7 mouse cellular contexts compared by ENCODE assay signal in the genomic region with DNA sequence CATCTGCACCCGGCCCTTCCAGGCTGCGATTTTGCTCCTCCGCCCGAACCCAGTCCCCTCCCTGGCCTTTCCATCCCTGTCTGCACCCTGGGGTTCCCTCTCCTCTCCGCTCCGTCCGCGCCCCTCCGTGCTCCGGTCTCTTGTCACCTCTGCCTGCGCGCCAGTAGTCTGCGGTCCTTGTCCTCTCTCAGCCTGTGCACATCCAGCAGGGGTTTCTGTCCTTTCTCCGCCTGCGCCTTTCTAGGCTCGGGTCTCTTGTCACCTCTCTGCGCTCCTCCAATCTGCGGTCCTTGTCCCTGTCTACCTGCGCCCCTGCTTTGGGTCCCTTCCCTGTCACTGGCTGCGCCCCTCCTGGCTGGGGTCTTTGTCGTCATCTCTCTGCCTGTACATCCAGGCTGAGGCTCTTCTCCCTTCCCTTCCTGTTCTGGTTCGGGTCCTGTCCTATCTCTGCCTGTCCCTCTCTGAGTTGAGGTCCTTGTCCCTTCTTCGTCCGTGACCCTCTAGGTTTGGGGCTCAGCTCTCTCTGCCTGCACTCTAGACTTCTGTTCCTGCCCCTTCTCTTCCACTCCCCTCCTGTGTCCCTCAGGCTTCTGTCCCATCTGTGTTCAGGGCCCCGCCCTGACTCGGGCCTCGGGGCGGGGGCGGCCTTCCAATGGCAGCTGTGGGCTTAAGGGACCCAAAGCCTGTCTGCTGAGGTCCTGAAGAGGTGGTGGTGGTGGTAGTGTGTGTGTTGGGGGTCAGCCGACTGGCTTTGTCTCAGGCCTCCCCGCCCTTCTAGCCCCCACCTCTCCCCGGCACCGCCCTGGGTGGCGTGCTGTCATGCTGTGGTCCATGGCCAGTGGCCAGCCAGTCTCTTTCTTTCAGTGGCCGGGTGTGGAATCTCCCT. TPM values are rescaled to one million over a fixed set of nuclear protein-coding genes. Genes with fewer than 3 reads are reported as not detected.
A peak's percentile ranks its signal among the peaks of the same experiment; 100 is the strongest.
DNase-seq lines count a peak whose midpoint lies in the region; ATAC-seq and TF ChIP-seq lines count a peak whose summit lies in the region.

No protein-coding gene starts in this region.

- peak overlapping the region; percentile 94 for H3K9ac ChIP-seq in heart, embryonic 15.5 days
- H3K9ac ChIP-seq in lung, postnatal 0 days (replicated peaks; ENCODE audit: low read depth), result peak overlapping the region; percentile 94

- ATAC-seq in erythroblast, adult 5-6 weeks (replicated peaks; ENCODE audit: low FRiP score, poor library complexity, severe bottlenecking), result peak; percentile 26
- ATAC-seq in heart, embryonic 15.5 days (replicated peaks; ENCODE audit: insufficient number of reproducible peaks, insufficient read depth, low FRiP score, low read depth), result peak; percentile 47
- ATAC-seq in lung, postnatal 0 days, result peak; percentile 70

- no peak for TF ChIP-seq POLR2A in bone marrow macrophage, adult 2 months (IDR thresholded peaks at IDR 0.05; ENCODE audit: borderline replicate concordance, low read depth, low read length)

- WGBS in heart, embryonic 15.5 days, result 2% methylated on average over 35 of the region's 35 CpGs
- 2% methylated on average over 34 of the region's 35 CpGs for WGBS in lung, postnatal 0 days

- H3K4me2 ChIP-seq in heart, embryonic 15.5 days, result peak overlapping the region; percentile 93
- peak overlapping the region; percentile 98 for H3K4me2 ChIP-seq in lung, postnatal 0 days (replicated peaks; ENCODE audit: low read depth, low read length)

- H3K4me3 ChIP-seq in bone marrow macrophage, adult 2 months (ENCODE audit: insufficient read depth, low read length), result peak overlapping the region; percentile 92
- peak overlapping the region; percentile 94 for H3K4me3 ChIP-seq in heart, embryonic 15.5 days
- H3K4me3 ChIP-seq in lung, postnatal 0 days (ENCODE audit: low read depth, low read length), result peak overlapping the region; percentile 91

- TF ChIP-seq CTCF in bone marrow macrophage, adult 2 months (IDR thresholded peaks at IDR 0.05; ENCODE audit: low read depth, low read length), result no peak
- TF ChIP-seq CTCF in lung, postnatal 0 days (IDR thresholded peaks at IDR 0.05), result peak; percentile 11; the same call in 1 of the 2 replicates

- peak overlapping the region; percentile 38 for H3K27ac ChIP-seq in bone marrow macrophage, adult 2 months (ENCODE audit: insufficient read depth, low read depth, low read length)
- peak overlapping the region; percentile 91 for H3K27ac ChIP-seq in heart, embryonic 15.5 days
- H3K27ac ChIP-seq in lung, postnatal 0 days (ENCODE audit: low read length), result peak overlapping the region; percentile 95

- peaks cover 29% of the 10 kb centered on the region for H3K4me1 ChIP-seq in bone marrow macrophage, adult 2 months (ENCODE audit: control insufficient read depth, insufficient read depth, low read length)
- peaks cover 47% of the 10 kb centered on the region for H3K4me1 ChIP-seq in heart, embryonic 15.5 days (replicated peaks)
- H3K4me1 ChIP-seq in lung, postnatal 0 days (ENCODE audit: insufficient read depth, low read depth, low read length), result peaks cover 18% of the 10 kb centered on the region; the same call in 1 of the 2 replicates

- DNase-seq in Muller cell, postnatal 12 days (ENCODE audit: inconsistent ontology term), result peak; percentile 85
- peak; percentile 70 for DNase-seq in kidney, postnatal 10 days
- DNase-seq in lung, postnatal 0 days (ENCODE audit: low spot score), result peak; percentile 84
- DNase-seq in ovary, postnatal 36 days (ENCODE audit: low spot score), result peak; percentile 50

- H3K9me3 ChIP-seq in heart, embryonic 15.5 days (replicated peaks), result no peaks in the 10 kb centered on the region
- no peaks in the 10 kb centered on the region for H3K9me3 ChIP-seq in lung, postnatal 0 days (ENCODE audit: low read length)

- no peaks in the 10 kb centered on the region for H3K27me3 ChIP-seq in heart, embryonic 15.5 days
- H3K27me3 ChIP-seq in lung, postnatal 0 days (replicated peaks; ENCODE audit: insufficient read depth, low read length), result no peaks in the 10 kb centered on the region

- no peaks in the 10 kb centered on the region for H3K36me3 ChIP-seq in heart, embryonic 15.5 days
- no peaks in the 10 kb centered on the region for H3K36me3 ChIP-seq in lung, postnatal 0 days (ENCODE audit: insufficient read depth, low read length)

- no peak for TF ChIP-seq EP300 in lung, postnatal 0 days (IDR thresholded peaks at IDR 0.05)

RNA-seq across cellular contexts. Expression of a gene that starts 0.8 kb away (rescaled TPM):
- polyA plus RNA-seq in bone marrow macrophage, adult 2 months (2012; ENCODE audit: insufficient read depth, insufficient read length, missing spikeins), result 70.9 and 71.7 TPM in 2 replicates
- 3.8 and 13.1 TPM in 2 replicates for total RNA-seq in erythroblast, adult 5-6 weeks (2015; ENCODE audit: low replicate concordance)
- 12.9 and 21.9 TPM in 2 replicates for total RNA-seq in erythroblast, adult 5-6 weeks (2017; ENCODE audit: low replicate concordance)
- 105 and 126 TPM in 2 replicates for polyA plus RNA-seq in heart, embryonic 15.5 days (2015; fragmentation: Nextera tagmentation; extraction: Ambion mirVana)
- 86.1 and 89.6 TPM in 2 replicates for polyA plus RNA-seq in lung, postnatal 0 days (2015; fragmentation: Nextera tagmentation; extraction: Ambion mirVana)

RNA-seq across cellular contexts. Expression of a gene that starts 46.4 kb away (rescaled TPM):
- polyA plus RNA-seq in bone marrow macrophage, adult 2 months (2012; ENCODE audit: insufficient read depth, insufficient read length, missing spikeins), result 34.5 and 38.7 TPM in 2 replicates
- total RNA-seq in erythroblast, adult 5-6 weeks (2015; ENCODE audit: low replicate concordance), result 10.6 and 13.4 TPM in 2 replicates
- 5.8 and 11.0 TPM in 2 replicates for total RNA-seq in erythroblast, adult 5-6 weeks (2017; ENCODE audit: low replicate concordance)
- 41.3 and 41.5 TPM in 2 replicates for polyA plus RNA-seq in heart, embryonic 15.5 days (2015; fragmentation: Nextera tagmentation; extraction: Ambion mirVana)
- 42.3 and 43.1 TPM in 2 replicates for polyA plus RNA-seq in lung, postnatal 0 days (2015; fragmentation: Nextera tagmentation; extraction: Ambion mirVana)

RNA-seq across cellular contexts. Expression of a gene that starts 46.4 kb away (rescaled TPM):
- polyA plus RNA-seq in bone marrow macrophage, adult 2 months (2012; ENCODE audit: insufficient read depth, insufficient read length, missing spikeins), result 15.1 and 18.1 TPM in 2 replicates
- total RNA-seq in erythroblast, adult 5-6 weeks (2015; ENCODE audit: low replicate concordance), result 5.4 and 6.1 TPM in 2 replicates
- total RNA-seq in erythroblast, adult 5-6 weeks (2017; ENCODE audit: low replicate concordance), result 5.8 and 7.2 TPM in 2 replicates
- polyA plus RNA-seq in heart, embryonic 15.5 days (2015; fragmentation: Nextera tagmentation; extraction: Ambion mirVana), result 36.2 and 39.9 TPM in 2 replicates
- 48.9 and 52.5 TPM in 2 replicates for polyA plus RNA-seq in lung, postnatal 0 days (2015; fragmentation: Nextera tagmentation; extraction: Ambion mirVana)

RNA-seq across cellular contexts. Expression of a gene that starts 54.3 kb away (rescaled TPM):
- polyA plus RNA-seq in bone marrow macrophage, adult 2 months (2012; ENCODE audit: insufficient read depth, insufficient read length, missing spikeins), result 3.6 and 3.8 TPM in 2 replicates
- total RNA-seq in erythroblast, adult 5-6 weeks (2015; ENCODE audit: low replicate concordance), result 1.7 and 1.9 TPM in 2 replicates
- total RNA-seq in erythroblast, adult 5-6 weeks (2017; ENCODE audit: low replicate concordance), result 2.0 and 5.6 TPM in 2 replicates
- 3.8 and 7.8 TPM in 2 replicates for polyA plus RNA-seq in heart, embryonic 15.5 days (2015; fragmentation: Nextera tagmentation; extraction: Ambion mirVana)
- 1.8 and 2.1 TPM in 2 replicates for polyA plus RNA-seq in lung, postnatal 0 days (2015; fragmentation: Nextera tagmentation; extraction: Ambion mirVana)

RNA-seq across cellular contexts. Expression of a gene that starts 54.6 kb away (rescaled TPM):
- polyA plus RNA-seq in bone marrow macrophage, adult 2 months (2012; ENCODE audit: insufficient read depth, insufficient read length, missing spikeins), result 11.8 and 13.7 TPM in 2 replicates
- 2.5 and 3.3 TPM in 2 replicates for total RNA-seq in erythroblast, adult 5-6 weeks (2015; ENCODE audit: low replicate concordance)
- total RNA-seq in erythroblast, adult 5-6 weeks (2017; ENCODE audit: low replicate concordance), result 2.4 and 4.9 TPM in 2 replicates
- polyA plus RNA-seq in heart, embryonic 15.5 days (2015; fragmentation: Nextera tagmentation; extraction: Ambion mirVana), result 86.6 and 99.9 TPM in 2 replicates
- polyA plus RNA-seq in lung, postnatal 0 days (2015; fragmentation: Nextera tagmentation; extraction: Ambion mirVana), result 160 and 163 TPM in 2 replicates

Comparison
In these comparisons a context has a peak if more than half of its experiments do, and no peak if none do; other contexts are left out.
1. Peak in every context shown above with its lines: DNase-seq, ATAC-seq, H3K4me3 ChIP-seq and H3K27ac ChIP-seq.
2. H3K27ac ChIP-seq: peak in every context shown above with its lines; median percentile 95 in lung, postnatal 0 days; 91 in heart, embryonic 15.5 days; 38 in bone marrow macrophage, adult 2 months.